Mouse (Mus musculus): ENCODE measurements around the gene Meox1.

Gene Meox1

GRCm38 (mm10) chr11:101896546-101897361, 2.6 kb upstream of the Meox1 start:
- DNase-seq (ENCODE audit: low spot score in 2 of 2), result no peak

- no peak for DNase-seq (ENCODE audit: low spot score in 2 of 2)
Measured at GRCm38 (mm10) chr11:101893560-101893959, 614 bp downstream of the Meox1 start.

GRCm38 (mm10) chr11:101891451-101891850, 2.7 kb downstream of the Meox1 start:
- DNase-seq (ENCODE audit: low spot score in 2 of 2), result no peak

- no peak for DNase-seq (ENCODE audit: low spot score in 2 of 2)
Measured at GRCm38 (mm10) chr11:101889781-101890180, 4.4 kb downstream of the Meox1 start.

- DNase-seq (ENCODE audit: low spot score in 2 of 2), result no peak
Measured at GRCm38 (mm10) chr11:101888820-101889219, 5.4 kb downstream of the Meox1 start.

GRCm38 (mm10) chr11:101886436-101886835, 7.7 kb downstream of the Meox1 start:
- DNase-seq (ENCODE audit: low spot score in 2 of 2), result no peak

GRCm38 (mm10) chr11:101885881-101886319, 8.3 kb downstream of the Meox1 start:
- no peak for DNase-seq (ENCODE audit: low spot score in 2 of 2)

GRCm38 (mm10) chr11:101885232-101885631, 8.9 kb downstream of the Meox1 start:
- DNase-seq (ENCODE audit: low spot score in 2 of 2), result no peak

- DNase-seq (ENCODE audit: low spot score in 2 of 2), result no peak
Measured at GRCm38 (mm10) chr11:101883911-101884310, 10.3 kb downstream of the Meox1 start.

GRCm38 (mm10) chr11:101882500-101883290, 11.5 kb downstream of the Meox1 start:
- no peak for DNase-seq (ENCODE audit: low spot score in 2 of 2)

- peak; percentile 55 to 79 for DNase-seq (ENCODE audit: low spot score in 2 of 2)
Measured at GRCm38 (mm10) chr11:101881604-101882071, 12.5 kb downstream of the Meox1 start.

- DNase-seq (ENCODE audit: low spot score in 2 of 2), result no peak
Measured at GRCm38 (mm10) chr11:101881185-101881584, 13.0 kb downstream of the Meox1 start.

- DNase-seq (ENCODE audit: low spot score in 2 of 2), result no peak
Measured at GRCm38 (mm10) chr11:101879672-101880071, 14.5 kb downstream of the Meox1 start.

- no peak for DNase-seq (ENCODE audit: low spot score in 2 of 2)
Measured at GRCm38 (mm10) chr11:101878696-101879095, 15.5 kb downstream of the Meox1 start.

- no peak for DNase-seq (ENCODE audit: low spot score in 2 of 2)
Measured at GRCm38 (mm10) chr11:101874978-101875377, 19.2 kb downstream of the Meox1 start.

GRCm38 (mm10) chr11:101873909-101874308, 20.3 kb downstream of the Meox1 start:
- DNase-seq (ENCODE audit: low spot score in 2 of 2), result no peak

- DNase-seq (ENCODE audit: low spot score in 2 of 2), result no peak
Measured at GRCm38 (mm10) chr11:101871435-101871834, 22.7 kb downstream of the Meox1 start.

- DNase-seq (ENCODE audit: low spot score in 2 of 2), result no peak
Measured at GRCm38 (mm10) chr11:101870067-101870765, 24.0 kb downstream of the Meox1 start.

- no peak for DNase-seq (ENCODE audit: low spot score in 2 of 2)
Measured at GRCm38 (mm10) chr11:101867513-101868052, 26.6 kb downstream of the Meox1 start.

GRCm38 (mm10) chr11:101858742-101859141, 35.4 kb downstream of the Meox1 start:
- DNase-seq (ENCODE audit: low spot score in 2 of 2), result no peak

- DNase-seq (ENCODE audit: low spot score in 2 of 2), result peak in 1 of 2 experiments; percentile 32
Measured at GRCm38 (mm10) chr11:101855950-101856712, 38.0 kb downstream of the Meox1 start.
